Mouse (Mus musculus) ES-Bruce4 (cell line): Measurements from ENCODE around the gene C530008M17Rik. TPM values are rescaled to one million over a fixed set of nuclear protein-coding genes. Genes with fewer than 3 reads are reported as not detected.

Source experiments
- H3K27ac ChIP-seq: 2 replicates; pipeline ENCODE4 v1.5.1; 2012; ENCODE audit warnings: low read length, inconsistent platforms; ENCODE audit not compliant: insufficient read depth
- H3K27me3 ChIP-seq: 2 replicates; pipeline ENCODE4 v1.6.1; 2012; ENCODE audit warnings: mild to moderate bottlenecking, low read length, inconsistent platforms; ENCODE audit not compliant: control insufficient read depth, poor library complexity, insufficient read depth, severe bottlenecking
- H3K36me3 ChIP-seq: 2 replicates; pipeline ENCODE4 v1.6.1; 2012; ENCODE audit warnings: inconsistent platforms, mild to moderate bottlenecking, low read length, moderate library complexity; ENCODE audit not compliant: control insufficient read depth, poor library complexity, insufficient read depth, severe bottlenecking
- H3K4me1 ChIP-seq: one replicate; pipeline ENCODE4 v1.8.1; 2011; ENCODE audit warnings: low read length; ENCODE audit not compliant: control insufficient read depth, insufficient read depth
- H3K4me3 ChIP-seq: 2 replicates; pipeline ENCODE4 v1.5.1; 2011; ENCODE audit warnings: low read depth, mild to moderate bottlenecking, low read length
- H3K9ac ChIP-seq: 2 replicates; pipeline ENCODE4 v1.6.1; 2012; ENCODE audit warnings: low read depth, mild to moderate bottlenecking, inconsistent platforms; ENCODE audit not compliant: poor library complexity, severe bottlenecking
- H3K9me3 ChIP-seq: replicated peaks from 2 replicates; pipeline ENCODE4 v1.6.1; 2012; ENCODE audit warnings: mild to moderate bottlenecking, low read length, inconsistent platforms; ENCODE audit not compliant: control insufficient read depth, poor library complexity, insufficient read depth, severe bottlenecking
- CTCF ChIP-seq: IDR thresholded peaks from one replicate; pipeline ENCODE4 v1.8.1; 2011; ENCODE audit warnings: low read depth, low read length
- EP300 ChIP-seq: IDR thresholded peaks from 2 replicates; pipeline ENCODE4 v1.6.1; 2011; ENCODE audit warnings: low read depth, low read length; ENCODE audit not compliant: insufficient read depth
- POLR2A ChIP-seq: IDR thresholded peaks from one replicate; pipeline ENCODE4 v1.8.1; 2011; ENCODE audit warnings: low read length; ENCODE audit not compliant: insufficient read depth
- polyA plus RNA-seq: library from polyadenylated mRNA; stranded (reverse); fragments of >200 nt; gene quantifications from 2 replicates; pipeline ENCODE4 v1.2.4, GENCODE M21; 2011; ENCODE audit warnings: low read depth; ENCODE audit not compliant: missing spikeins, insufficient read depth, insufficient read length

The C530008M17Rik gene
- polyA plus RNA-seq, 1 experiment = 5.1 TPM

GRCm38 (mm10) chr5:76847106-76847505 lies 190.8 kb downstream of the C530008M17Rik start:
- Histone ChIP-seq H3K36me3 (no peaks in the 10 kb centered on the region), H3K4me1 (no peaks in the 10 kb centered on the region), H3K27me3 (no peaks in the 10 kb centered on the region), H3K4me3 (no peak overlapping the region), H3K27ac (no peak overlapping the region), H3K9me3 (no peaks in the 10 kb centered on the region), H3K9ac (no peak overlapping the region)
- TF ChIP-seq CTCF (no peak), POLR2A (no peak), EP300 (no peak)

GRCm38 (mm10) chr5:76851316-76851715 lies 195.0 kb downstream of the C530008M17Rik start:
- H3K9me3 ChIP-seq = no peaks in the 10 kb centered on the region
- no peak overlapping the region for H3K4me3 ChIP-seq
- no peak for TF ChIP-seq CTCF
- no peak for TF ChIP-seq EP300
- TF ChIP-seq POLR2A = no peak
- H3K36me3 ChIP-seq = no peaks in the 10 kb centered on the region
- peaks cover 2% of the 10 kb centered on the region for H3K4me1 ChIP-seq
- H3K27me3 ChIP-seq = peaks cover 8% of the 10 kb centered on the region
- H3K9ac ChIP-seq = no peak overlapping the region
- H3K27ac ChIP-seq = no peak overlapping the region

GRCm38 (mm10) chr5:76853549-76853948 lies 197.2 kb downstream of the C530008M17Rik start:
- Histone ChIP-seq H3K27me3 (peaks cover 18% of the 10 kb centered on the region), H3K4me3 (no peak overlapping the region), H3K36me3 (no peaks in the 10 kb centered on the region), H3K4me1 (peaks cover 2% of the 10 kb centered on the region), H3K27ac (no peak overlapping the region), H3K9me3 (no peaks in the 10 kb centered on the region), H3K9ac (no peak overlapping the region)
- TF ChIP-seq CTCF (peak; percentile 94), POLR2A (no peak), EP300 (no peak)

- Histone ChIP-seq H3K9me3 (peaks cover 5% of the 10 kb centered on the region; the same call in 1 of the 2 replicates), H3K27ac (no peak overlapping the region), H3K27me3 (peaks cover 18% of the 10 kb centered on the region), H3K4me3 (peak overlapping the region; percentile 45), H3K9ac (no peak overlapping the region), H3K4me1 (peaks cover 2% of the 10 kb centered on the region), H3K36me3 (no peaks in the 10 kb centered on the region)
- no peak for TF ChIP-seq EP300
- TF ChIP-seq POLR2A = no peak
- TF ChIP-seq CTCF = no peak
Observed at GRCm38 (mm10) chr5:76855829-76856600, 199.7 kb downstream of the C530008M17Rik start.

- TF ChIP-seq EP300 (no peak), CTCF (no peak), POLR2A (no peak)
- no peaks in the 10 kb centered on the region for H3K36me3 ChIP-seq
- no peak overlapping the region for H3K27ac ChIP-seq
- H3K9me3 ChIP-seq = peaks cover 5% of the 10 kb centered on the region; the same call in 1 of the 2 replicates
- peak overlapping the region; percentile 45 for H3K4me3 ChIP-seq
- H3K27me3 ChIP-seq = peaks cover 18% of the 10 kb centered on the region
- H3K9ac ChIP-seq = peak overlapping the region; percentile 16; the same call in 1 of the 2 replicates
- peaks cover 2% of the 10 kb centered on the region for H3K4me1 ChIP-seq
Observed at GRCm38 (mm10) chr5:76857103-76858015, 201.0 kb downstream of the C530008M17Rik start.
